Mouse (Mus musculus) urinary bladder, postnatal 10 days (tissue): Measurements from ENCODE around the gene Azgp1.
"Not testable (repeated sequence)": the region's sequence is repeated elsewhere in the genome, so short reads cannot be mapped to it uniquely, and the experiment has no call there.

Experiments used
- DNase-seq: peaks from one replicate; pipeline ENCODE4 v3.0.0; 2022; ENCODE audit warnings: low spot score

Azgp1 gene

DNA sequence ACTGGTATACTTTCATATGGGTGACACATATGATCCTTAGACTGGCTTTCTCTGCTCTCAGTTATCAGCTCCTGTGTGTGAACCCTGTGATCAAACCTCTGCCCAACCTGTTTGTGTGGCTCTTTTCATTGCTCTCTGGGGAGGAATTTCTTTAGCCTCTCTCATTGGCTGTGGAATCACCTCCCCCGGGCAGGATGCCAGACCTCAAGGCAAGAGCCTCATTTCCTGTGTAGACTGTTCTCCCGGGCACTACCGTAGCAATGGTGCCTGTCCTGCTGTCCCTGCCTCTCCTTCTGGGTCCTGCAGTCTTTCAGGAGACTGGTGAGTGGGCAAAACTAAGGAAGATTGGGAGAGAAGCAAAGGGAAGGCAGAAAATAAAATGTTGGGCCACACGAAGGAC is at the start of gene Azgp1:
TSS of gene Azgp1 (plus strand) at position 221 of the 400 bp plus-strand sequence.
- no peak for DNase-seq

DNA sequence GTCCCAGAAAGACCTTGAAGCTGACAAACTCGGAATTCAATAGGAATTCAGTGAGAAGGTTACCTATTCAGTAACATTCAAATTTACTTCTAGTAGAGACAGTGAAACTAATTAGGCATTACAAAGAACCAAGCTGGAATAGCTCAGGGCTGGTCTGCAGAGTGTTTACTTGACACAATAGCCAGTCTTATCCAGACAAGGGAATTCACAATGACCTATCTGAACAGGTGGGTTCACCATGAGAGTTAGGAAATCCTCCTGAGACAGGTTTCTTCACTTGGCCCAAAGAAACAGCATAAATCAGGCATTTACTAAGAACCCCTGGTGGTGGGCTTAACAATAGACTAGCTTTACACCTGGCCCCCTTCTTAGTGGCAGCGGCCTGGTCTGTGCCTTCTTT is 47.4 kb upstream of the Azgp1 start:
- DNase-seq = not testable (repeated sequence)

DNA sequence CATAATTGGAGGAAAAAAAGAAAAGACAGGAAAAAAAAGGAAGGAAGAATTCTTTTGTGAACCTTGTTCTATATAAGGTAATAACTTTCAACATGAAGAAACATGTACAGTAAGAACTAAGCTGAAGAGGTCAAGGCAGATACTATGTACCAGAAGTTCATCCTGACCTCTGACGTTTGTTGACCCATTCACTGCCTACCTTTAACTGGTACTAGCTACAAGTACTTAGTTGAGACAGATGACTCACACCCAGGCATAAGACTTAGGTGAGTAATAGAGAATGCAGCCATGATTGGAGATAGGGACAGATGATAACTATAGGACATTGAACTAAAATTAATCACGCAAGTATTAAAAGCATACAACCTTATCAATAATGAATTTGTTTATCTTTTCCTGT is 44.8 kb upstream of the Azgp1 start:
- DNase-seq = no peak

DNA sequence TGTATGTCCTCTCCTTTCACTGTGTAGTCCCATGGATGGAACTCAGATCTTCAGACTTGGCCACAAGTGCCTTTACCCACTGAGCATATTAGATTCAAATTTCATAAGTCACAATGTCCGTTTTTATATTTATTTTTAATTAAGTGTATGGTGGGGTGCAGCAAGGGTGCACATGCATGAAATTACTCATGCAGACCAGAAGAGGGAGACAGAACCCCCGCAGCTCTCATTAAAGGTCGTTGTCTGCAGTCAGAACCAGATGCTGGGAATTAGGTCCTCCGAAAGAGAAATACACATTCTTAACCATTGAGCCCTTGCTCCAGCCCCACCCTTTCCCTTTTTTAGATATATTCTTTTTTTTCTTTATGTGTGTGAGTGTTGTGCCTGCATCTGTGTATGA is 44.1 kb upstream of the Azgp1 start:
- no peak for DNase-seq

DNA sequence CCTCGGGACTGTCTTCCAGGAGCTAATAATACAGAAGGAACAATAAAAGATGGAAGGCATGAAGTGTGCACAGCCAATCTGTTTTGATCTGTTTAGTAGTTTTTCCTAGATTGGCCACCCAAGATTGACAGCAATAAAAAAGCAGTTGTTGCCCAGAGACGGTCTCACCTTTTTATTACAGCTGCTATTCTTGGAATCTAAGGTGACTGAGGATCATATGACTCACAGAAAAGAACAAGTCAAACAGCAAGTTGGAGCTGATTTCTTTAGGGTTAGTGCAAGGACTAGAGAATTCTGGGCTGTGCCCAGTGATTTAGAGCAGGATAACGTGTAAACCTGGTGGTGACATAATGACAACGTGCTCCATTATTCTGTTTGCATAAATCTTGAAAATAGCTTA is 40.4 kb upstream of the Azgp1 start:
- DNase-seq = no peak

DNA sequence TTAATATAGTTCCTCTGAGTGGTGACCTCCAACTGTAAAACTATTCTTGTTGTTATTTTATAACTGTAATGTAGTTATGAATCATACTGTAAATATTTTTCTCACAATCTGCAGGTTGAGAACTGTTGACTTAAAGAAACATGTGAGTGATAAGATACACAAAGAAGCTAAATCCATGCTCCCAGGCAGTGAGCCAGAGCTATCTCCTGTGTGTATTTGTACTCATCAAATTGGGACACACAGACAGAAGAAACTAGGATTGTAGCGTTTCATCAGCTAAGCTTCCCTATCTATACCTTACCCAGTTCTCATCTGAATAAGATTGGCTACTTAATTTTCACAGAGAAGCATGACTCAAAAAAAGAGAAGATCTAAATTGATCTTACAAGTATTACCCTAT is 38.2 kb upstream of the Azgp1 start:
- no peak for DNase-seq

DNA sequence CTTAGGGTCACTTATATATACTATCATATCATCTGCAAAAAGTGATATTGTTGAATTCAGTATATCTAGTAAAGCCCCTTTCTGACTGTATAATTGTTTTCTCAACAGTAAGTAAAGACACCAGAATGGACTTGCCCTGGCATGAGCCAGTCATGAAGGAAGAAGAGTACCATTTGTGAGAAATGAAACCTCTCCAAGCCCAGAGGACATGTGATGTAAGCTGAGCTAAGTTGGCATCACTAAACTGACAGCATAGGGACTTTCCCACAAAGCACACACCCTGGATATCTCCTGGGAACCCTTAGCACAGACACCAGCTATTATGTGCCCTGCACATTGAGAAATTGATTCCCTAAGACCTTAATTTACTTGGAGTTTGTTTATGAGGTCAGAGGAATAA is 34.0 kb upstream of the Azgp1 start:
- no peak for DNase-seq

DNA sequence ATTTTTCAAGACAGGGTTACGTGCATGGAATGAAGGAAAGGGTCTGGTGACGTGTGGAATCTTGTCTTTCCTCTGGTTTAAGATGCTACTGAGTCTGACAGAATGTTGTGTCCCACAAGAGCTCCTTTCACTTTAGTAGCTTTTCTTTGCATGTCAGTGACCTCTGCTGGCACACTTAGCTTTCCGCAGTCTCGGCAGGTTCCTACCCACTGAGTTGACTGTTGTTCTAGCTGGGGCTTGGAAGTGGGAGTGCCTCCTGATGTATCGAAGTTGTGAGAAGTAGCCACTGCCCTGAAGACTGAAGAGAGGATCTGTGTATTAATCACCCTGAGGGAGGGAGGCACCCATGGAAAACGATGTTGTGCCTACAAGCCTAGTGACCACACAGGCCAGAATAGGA is 30.1 kb upstream of the Azgp1 start:
- DNase-seq = no peak

DNA sequence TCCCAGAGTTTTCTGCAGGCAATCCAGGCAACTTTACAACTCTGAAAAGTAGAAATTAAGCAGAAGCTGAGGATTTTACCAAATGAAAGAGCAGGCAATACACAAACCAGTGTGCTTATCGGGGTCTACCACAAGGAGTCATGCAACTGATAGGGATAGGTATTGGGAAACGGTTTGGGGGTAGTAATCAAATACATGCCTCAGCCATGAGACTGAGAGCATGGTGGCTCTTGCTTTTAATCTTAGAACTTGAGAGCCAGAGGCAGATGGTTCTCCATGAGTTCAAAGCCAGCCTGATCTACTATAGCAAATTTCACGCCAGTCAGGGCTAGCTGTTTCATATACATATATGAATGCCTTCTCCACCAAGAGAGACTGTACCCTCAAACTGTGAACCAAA is 24.9 kb upstream of the Azgp1 start:
- DNase-seq = no peak

DNA sequence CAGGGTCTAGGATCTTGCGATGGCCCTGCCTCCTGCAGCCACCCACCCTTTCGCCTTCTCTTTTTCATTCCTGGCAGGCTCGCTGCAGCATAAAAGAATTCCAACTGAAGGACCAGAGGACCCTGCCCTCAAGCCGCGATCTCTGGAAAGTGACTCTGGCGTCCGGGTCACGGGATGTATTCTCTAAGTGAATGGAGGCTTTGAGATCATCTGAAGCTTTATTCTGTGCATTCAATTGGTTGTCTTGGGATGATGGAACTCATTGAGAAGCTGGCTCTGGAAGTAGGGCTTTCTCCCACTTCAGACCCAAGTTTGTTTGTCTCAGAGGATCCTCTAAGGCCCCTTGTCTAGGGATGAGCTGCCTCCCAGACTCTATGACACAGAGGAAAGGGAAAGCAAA is 18.4 kb upstream of the Azgp1 start, which contains the start of gene Gjc3:
TSS of gene Gjc3 (minus strand) at position 154 of the 400 bp plus-strand sequence.
- DNase-seq = no peak

DNA sequence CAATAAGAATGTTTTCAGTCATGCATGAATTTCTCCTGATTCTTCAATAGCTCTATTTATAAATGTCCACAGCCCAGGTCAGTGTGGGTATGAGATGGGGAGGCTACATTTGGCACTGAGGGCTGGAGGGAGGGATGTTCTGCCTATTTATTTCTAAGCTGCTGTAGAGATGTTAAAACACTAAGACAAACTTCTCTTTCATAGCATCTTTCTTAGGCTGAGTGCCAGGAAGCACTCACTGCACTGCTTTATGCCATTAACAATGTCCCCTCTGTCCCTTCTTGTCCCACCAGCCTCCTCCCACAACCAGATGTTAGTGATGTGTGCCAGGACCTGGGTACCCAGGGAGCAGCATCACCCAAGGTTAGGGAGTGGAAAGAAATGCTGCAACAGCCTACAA is 14.8 kb upstream of the Azgp1 start:
- DNase-seq = no peak

DNA sequence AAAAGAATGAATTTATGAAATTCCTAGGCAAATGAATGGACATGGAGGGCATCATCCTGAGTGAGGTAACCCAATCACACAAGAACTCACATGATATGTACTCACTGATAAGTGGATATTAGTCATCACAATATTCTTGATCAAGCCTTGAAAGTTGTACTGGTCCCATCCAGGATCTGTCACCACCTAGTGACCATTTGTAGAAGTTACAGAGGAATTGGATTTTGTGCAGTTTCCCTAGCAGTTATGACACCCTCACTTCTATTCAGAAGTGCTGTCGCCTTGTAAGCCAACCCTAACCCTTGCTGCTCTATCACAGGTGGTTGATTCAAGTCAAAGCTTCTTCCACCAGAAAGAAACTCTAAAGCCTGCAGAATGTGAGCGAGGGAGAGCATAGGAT is 8.2 kb upstream of the Azgp1 start:
- no peak for DNase-seq

DNA sequence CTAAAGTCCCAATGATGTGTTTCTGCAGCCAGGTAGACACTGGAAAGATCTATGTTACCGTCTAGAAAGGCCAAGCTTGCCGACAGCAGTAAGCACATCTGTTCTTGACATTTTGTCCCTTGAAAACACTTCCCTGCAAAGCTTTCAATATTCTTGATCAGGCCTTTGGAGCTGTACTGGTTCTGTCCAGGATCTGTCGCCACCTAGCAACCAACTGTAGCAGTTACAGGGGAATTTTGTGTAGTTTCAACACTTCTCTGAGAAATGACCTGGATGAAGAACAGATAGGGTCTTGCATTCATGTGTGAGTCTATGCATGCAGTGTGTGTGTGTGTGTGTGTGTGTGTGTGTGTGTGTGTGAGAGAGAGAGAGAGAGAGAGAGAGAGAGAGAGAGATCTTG is 7.6 kb upstream of the Azgp1 start:
- no peak for DNase-seq

DNA sequence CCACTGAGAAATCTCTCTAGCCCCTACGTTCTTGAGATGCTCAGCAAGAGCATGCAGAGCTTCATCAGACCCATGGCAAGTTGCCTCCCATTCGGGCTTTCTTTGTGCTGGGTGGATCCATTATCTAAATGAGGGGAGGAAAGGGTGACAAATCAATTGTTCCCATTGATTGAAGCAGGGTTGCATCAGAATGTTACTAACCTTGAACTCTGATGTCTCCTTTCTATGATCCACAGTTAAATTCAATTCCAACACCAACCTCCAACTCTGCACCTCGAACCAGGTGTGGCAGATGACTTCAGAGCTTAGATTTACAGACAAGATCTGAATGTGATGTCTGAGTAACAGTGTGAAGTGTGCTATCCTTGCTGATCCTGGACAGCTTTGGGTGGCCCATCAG is 6.6 kb upstream of the Azgp1 start:
- no peak for DNase-seq

DNA sequence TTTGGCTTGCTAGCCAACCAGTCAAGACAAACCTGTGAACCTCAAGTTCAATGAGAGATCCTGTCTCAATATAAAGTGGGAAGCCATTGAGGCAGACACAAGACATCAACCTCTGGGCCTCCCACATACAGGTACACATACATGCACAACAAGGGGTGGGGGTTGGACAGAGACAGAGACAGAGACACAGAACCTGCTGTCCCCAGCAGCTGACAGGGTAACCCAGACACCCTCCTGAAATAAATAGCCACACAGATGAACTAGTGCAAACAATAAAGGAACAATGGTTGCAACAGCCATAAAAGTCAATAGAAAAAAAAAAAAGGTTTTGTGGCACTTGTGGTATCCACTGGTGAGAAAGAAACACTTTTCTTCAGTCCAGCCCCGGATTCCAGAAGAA is 5.9 kb upstream of the Azgp1 start:
- DNase-seq = no peak

DNA sequence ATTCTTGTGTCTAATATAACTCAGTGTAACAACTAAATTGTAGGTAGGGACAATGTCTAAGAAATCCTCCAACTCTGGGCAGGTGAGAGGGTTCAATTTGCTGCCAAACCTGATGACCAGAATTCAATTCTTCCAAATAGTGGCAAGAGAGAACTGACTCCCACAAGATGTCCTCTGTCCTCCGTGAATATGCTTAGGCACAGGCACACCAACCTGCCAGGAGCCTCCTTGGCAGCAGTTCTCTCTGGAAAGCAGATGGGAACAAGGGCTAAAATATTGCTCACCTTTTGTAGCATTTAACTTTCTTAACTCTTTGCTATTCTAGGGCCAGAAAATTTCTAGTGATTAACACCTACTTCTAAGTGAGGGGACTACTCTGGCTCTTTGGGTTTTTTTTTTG is 4.0 kb upstream of the Azgp1 start:
- no peak for DNase-seq

DNA sequence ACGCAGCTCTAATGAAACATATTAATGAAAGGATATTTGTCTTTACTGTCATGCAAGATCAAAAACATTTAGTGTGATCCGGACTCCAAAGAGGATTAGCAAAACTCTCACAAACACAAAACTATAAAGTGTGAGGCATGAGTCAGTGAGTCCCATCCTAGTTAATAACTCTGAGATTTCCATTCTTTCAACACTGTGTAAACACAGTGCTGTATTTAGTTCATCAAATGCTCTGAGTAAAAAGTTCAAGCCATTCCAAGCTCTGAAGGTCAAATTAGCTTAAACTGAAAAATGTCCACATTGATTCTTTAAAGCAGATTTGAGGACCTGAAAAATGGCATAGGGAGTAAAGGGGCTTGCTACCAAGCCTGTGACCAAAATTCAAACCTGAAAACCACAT is 2.2 kb upstream of the Azgp1 start:
- DNase-seq = no peak

DNA sequence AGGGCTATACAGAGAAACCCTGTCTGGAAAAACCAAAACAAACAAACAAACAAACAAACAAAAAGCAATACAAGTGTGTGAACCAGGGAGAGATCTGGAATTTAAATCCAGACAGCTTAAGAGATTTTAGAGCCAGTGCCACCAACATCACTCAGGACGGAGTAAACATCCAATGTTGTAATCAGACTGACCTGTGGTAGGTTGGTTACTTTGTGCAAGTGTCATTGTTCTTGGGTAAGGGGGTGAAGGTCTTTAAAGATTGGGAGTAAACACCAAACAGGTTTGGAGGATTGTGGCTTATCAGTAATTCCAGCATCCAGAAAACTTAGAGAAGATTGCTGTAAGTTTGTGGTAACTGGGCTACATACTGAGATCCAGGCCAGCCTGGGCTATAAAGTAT is 5.0 kb downstream of the Azgp1 start:
- DNase-seq = no peak

DNA sequence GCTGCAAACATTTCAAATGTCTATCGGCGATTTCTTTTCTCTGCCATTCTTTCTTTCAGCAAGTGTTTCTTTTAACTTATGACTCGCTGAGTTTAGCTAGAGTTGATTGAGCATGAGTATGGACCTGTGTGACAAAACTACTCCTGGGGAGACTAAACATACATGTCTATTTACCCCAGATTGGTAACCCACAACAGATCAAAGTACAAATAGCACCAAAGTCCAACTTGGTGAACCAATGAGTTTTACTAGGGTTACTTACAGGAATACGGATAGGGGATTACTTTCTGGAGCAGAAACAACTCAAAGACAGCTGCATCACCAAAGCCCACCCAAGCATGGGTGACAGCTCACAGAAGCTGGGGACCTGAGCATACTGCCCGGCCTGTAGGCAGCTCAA is 28.1 kb downstream of the Azgp1 start:
- no peak for DNase-seq

DNA sequence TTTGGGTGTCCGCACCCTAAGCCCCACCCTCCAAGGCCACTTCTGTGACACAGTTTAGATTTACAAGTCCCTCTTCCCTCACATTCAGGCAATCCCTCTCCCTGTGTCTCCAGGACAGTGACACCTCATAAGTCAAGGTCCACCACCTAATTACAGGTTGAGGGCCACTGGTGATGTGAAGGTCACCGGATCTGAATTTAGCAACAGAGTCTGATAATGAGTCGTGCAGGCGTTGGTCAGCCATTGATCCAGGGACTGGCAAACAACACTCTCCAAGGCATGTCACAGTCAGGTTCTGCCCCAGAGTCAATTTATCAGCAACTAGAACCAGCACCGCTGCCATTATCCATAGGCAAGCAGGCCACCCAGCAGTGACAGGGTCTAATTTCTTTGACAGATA is 31.1 kb downstream of the Azgp1 start:
- no peak for DNase-seq

DNA sequence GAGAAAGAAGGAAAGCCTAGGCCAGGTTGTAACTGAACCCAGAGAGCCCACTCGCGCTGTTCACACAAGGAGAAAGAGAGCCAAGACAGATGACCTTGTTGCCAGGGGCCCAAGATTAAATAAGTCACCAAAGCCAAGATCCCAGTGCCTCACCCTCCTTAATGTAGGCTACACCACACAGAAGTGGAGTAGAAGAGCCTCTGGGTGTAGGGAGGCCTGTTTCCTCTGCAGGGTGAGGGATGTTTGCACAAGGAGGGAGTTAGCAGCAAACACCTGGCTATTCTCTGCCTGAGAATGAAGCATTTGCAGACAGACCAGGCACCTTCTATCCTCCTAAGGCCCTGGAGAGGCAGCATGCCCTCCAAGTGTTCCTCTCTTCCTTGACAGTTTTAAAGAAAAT is 35.2 kb downstream of the Azgp1 start:
- no peak for DNase-seq

DNA sequence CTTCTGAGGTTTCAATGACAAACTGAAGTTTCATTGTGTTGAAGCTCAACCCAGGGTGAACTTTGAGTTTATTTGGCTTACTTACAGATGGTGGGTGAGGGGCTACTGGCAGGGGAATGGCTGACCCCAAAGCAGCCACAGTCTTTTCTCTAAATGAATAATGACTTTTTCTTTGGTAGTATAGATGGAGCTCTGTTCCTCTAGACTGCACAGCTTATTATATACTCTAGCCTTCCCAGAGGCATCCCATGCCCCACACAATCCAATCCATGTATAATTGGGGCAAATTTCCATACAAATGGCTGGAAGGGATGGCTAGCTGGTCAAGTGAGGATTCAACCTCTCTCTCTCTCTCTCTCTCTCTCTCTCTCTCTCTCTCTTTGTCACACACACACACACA is 35.7 kb downstream of the Azgp1 start:
- no peak for DNase-seq

DNA sequence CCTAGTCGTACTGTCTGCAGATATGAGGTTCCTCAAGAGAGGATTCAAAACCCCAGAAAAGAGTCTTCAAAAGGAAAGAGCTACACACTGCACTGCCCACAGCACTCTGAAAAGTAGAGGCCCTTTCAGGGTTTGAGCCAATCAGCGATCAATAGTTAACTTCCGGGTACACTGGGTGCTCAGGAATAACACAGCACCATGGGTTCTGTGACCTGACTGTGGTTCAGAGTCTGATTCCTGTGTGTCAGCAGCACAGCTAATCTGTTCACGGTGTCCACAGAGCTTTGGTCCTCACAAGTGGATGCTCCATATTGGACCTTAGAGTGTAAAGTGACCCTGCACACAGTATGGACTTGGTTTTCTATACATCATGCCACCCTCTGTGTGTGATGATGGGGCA is 38.3 kb downstream of the Azgp1 start:
- DNase-seq = not testable (repeated sequence)

DNA sequence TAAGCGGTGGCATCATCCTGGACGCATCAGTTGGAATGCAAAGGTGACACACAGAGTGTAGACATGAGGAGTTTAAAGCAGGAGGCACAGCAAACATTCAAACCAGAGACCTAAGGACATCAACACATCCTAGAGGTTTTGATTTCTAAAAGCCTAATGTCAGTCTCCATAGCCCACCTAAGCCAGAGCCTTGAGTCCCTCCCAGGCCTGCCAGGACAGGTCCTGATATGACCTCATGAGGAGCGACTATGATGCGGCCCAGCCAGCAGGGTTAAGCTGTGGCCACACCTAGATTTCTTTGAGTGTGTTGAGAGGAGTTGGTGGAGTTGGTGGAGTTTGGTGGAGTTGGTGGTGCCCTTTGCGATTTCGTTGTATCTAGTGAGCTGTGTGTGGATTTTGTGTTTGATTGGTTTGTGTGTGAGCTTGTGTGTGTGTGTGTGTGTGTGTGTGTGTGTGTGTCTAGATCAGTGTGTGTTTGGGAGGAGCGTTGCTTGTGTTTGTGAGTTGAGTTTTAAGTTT is 39.7 kb downstream of the Azgp1 start, which contains the start of the genes Smok3a and Smok3b:
TSS of gene Smok3a (plus strand) at position 301 of the 519 bp plus-strand sequence.
TSS of gene Smok3b (plus strand) at position 469 of the 519 bp plus-strand sequence.
- not testable (repeated sequence) for DNase-seq
